Mouse (Mus musculus) liver, adult 2 months (tissue): ENCODE measurements at regions not wholly inside any gene's neighbourhood (a gene's known extent, or its start where the extent isn't known, plus 50 kb on each side); places are given as distances from the start of the nearest gene placed in this dataset.
A peak's percentile ranks its signal among the peaks of the same experiment; 100 is the strongest.

ENCODE experiments used
- DNase-seq: peaks from one replicate; pipeline ENCODE4 v3.0.0-alpha.2; 2011; ENCODE audit warnings: low read depth, low spot score; ENCODE audit errors: extremely low read depth
- H3K27ac ChIP-seq: fragments of 200-500 bp; replicated peaks from 2 replicates; pipeline ENCODE4 v1.5.1; 2012; ENCODE audit warnings: low read depth, mild to moderate bottlenecking, control low read depth, inconsistent platforms, low read length; ENCODE audit not compliant: insufficient read depth
- H3K27me3 ChIP-seq: fragments of 200-500 bp; 2 replicates; pipeline ENCODE4 v1.6.1; 2012; ENCODE audit warnings: mild to moderate bottlenecking, moderate library complexity, low read length, inconsistent platforms; ENCODE audit not compliant: control insufficient read depth, insufficient read depth
- H3K36me3 ChIP-seq: fragments of 200-500 bp; 2 replicates; pipeline ENCODE4 v1.6.1; 2012; ENCODE audit warnings: low read length, inconsistent platforms; ENCODE audit not compliant: control insufficient read depth, insufficient read depth
- H3K4me1 ChIP-seq: fragments of 200-500 bp; 2 replicates; pipeline ENCODE4 v1.6.1; 2011; ENCODE audit warnings: low read length; ENCODE audit not compliant: control insufficient read depth, insufficient read depth
- H3K4me3 ChIP-seq: fragments of 200-500 bp; 2 replicates; pipeline ENCODE4 v1.5.1; 2011; ENCODE audit warnings: low read depth, mild to moderate bottlenecking, control low read depth, low read length, moderate library complexity; ENCODE audit not compliant: insufficient read depth
- H3K79me2 ChIP-seq: fragments of 200-500 bp; 2 replicates; pipeline ENCODE4 v1.6.1; 2012; ENCODE audit warnings: inconsistent platforms, mild to moderate bottlenecking, low read length, moderate library complexity; ENCODE audit not compliant: control insufficient read depth, insufficient read depth
- H3K9ac ChIP-seq: fragments of 200-500 bp; 2 replicates; pipeline ENCODE4 v1.6.1; 2012; ENCODE audit warnings: low read depth, mild to moderate bottlenecking, control low read depth, inconsistent platforms, low read length
- CTCF ChIP-seq: fragments of 200-500 bp; IDR thresholded peaks from 2 replicates; pipeline ENCODE4 v1.5.1; 2011; ENCODE audit warnings: low read depth, low read length, control low read depth
- POLR2A ChIP-seq: fragments of 200-500 bp; IDR thresholded peaks from 2 replicates; pipeline ENCODE4 v1.6.1; 2011; ENCODE audit warnings: low read length, control low read depth; ENCODE audit not compliant: insufficient read depth; ENCODE audit errors: extremely low read depth
- WGBS: fragments of 180-500 bp; shearing (Covaris S2); methylation state at CpG from one replicate; pipeline ENCODE4 v1.1.7; 2018; 5-methylcytosine and 5-hydroxymethylcytosine counted together

DNA sequence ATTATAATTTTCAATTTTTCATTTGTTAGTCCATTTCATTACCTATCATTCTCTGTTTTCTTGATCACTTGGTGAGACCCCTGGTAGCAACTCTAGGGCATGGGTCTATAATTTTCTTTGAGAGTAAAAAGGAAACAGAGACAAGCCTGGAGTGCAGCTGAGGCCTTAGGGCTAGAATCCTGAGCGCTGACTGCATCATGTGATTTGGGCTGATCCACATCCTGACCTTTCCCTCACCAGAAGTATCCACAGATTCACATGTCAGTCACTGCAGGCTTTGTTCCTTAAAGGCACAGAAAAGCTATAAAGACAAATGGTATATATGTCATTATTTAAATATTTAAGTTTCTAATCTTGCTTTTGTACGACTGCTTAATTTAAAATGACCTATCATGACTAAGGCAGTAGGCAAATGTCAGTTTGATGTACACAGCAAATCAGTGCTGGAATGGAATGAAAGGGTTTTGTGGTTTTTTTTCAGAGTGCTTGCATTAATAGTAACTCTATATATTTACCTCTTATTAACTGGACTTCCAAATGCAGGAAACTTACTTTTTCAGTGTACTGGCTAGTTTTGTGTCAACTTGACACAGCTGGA is 51.4 kb upstream of the Ugp2 start:
- H3K27me3 ChIP-seq, result no peaks in the 10 kb centered on the region
- no peak overlapping the region for H3K27ac ChIP-seq
- no peak overlapping the region for H3K4me3 ChIP-seq
- no peaks in the 10 kb centered on the region for H3K36me3 ChIP-seq
- 47% methylated on average over 2 of the region's 2 CpGs for WGBS
- no peaks in the 10 kb centered on the region for H3K79me2 ChIP-seq
- peaks cover 21% of the 10 kb centered on the region for H3K4me1 ChIP-seq
- TF ChIP-seq POLR2A, result no peak
- TF ChIP-seq CTCF, result no peak
- DNase-seq, result peak; percentile 75
- H3K9ac ChIP-seq, result no peak overlapping the region
